Mouse (Mus musculus) splenic B cell, adult 2 months (primary cell): Measurements from ENCODE around the gene Egfl6.

Experiments used
- DNase-seq: peaks from one replicate; pipeline ENCODE4 v3.0.0-alpha.2; 2011; ENCODE audit warnings: low read depth, low spot score
- H3K27me3 ChIP-seq: 2 replicates; pipeline ENCODE4 v1.6.1; 2012; ENCODE audit warnings: mild to moderate bottlenecking, low read length, moderate library complexity, mixed read lengths; ENCODE audit not compliant: control insufficient read depth, poor library complexity, insufficient read depth, severe bottlenecking
- H3K36me3 ChIP-seq: 2 replicates; pipeline ENCODE4 v1.6.1; 2012; ENCODE audit warnings: mild to moderate bottlenecking, low read length, moderate library complexity, mixed read lengths; ENCODE audit not compliant: control insufficient read depth, poor library complexity, insufficient read depth, severe bottlenecking

The Egfl6 gene

DNA sequence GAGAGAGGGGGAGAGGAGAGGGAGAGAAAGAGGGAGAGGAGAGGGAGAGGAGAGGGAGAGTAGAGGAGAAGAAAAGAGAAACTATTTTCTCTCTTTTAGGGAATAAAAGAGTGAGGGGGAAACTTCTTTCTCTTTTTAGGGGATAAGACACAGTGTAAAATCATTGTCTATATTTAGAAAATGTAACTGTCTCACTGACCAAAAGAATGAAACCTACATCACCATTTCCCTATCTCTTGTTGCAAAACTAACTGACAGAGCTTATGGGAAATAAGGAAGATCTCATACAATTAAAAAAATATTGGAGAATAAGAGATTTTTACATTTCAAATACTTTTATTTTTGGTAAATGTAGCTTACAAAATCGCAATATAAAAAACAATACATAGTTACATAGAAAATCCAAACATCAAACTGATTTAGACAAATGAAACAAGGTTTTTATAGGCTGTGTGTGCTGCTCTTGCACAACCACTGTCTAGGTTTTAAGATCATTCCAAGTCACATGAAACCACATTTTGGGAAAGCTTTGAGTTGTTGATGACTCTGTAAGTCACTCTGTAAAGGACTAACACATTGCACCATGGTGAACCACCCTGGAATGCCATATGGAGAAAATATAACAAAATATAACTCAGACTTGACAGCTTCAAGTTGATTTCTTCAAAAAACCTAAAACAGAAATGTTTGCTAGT is 85.9 kb downstream of the Egfl6 start:
- no peaks in the 10 kb centered on the region for H3K36me3 ChIP-seq
- no peaks in the 10 kb centered on the region for H3K27me3 ChIP-seq
- no peak for DNase-seq

DNA sequence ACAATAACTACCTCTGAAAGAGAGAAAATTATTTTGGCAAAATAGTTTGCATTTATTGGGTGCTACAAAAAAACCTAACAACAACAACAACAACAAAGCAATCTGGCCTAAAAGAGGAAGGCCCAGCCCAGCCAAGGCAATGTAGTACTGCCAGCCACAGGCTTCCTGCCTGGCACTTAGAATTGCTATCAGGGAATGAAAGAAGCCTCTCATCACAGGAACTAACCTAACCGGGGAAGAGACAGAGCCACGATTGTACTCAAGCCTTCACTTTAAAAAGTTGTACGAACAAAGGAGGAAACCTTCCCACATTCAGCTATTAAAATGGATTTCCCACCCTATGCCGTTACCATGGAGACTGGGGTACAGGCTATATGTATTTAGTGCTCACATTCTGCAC is 87.7 kb downstream of the Egfl6 start:
- DNase-seq: no peak
- no peaks in the 10 kb centered on the region for H3K27me3 ChIP-seq
- H3K36me3 ChIP-seq: no peaks in the 10 kb centered on the region

DNA sequence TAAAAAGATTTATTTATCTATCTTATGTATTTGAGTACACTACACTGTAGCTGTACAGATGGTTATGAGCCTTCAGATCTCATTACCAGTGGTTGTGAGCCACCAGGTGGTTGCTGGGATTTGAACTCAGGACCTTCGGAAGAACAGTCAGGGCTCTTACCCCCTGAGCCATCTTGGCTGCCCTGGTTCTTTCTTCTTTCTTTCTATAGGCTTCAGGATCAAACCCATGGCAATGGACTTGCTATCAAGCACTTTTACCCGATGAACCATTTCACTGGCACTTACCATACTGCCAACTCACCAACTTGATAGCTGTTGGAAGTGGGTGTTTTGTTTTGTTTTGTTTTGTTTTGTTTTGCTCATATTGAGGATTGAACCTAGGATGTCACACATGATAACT is 90.5 kb downstream of the Egfl6 start:
- no peak for DNase-seq
- H3K27me3 ChIP-seq: no peaks in the 10 kb centered on the region
- no peaks in the 10 kb centered on the region for H3K36me3 ChIP-seq

DNA sequence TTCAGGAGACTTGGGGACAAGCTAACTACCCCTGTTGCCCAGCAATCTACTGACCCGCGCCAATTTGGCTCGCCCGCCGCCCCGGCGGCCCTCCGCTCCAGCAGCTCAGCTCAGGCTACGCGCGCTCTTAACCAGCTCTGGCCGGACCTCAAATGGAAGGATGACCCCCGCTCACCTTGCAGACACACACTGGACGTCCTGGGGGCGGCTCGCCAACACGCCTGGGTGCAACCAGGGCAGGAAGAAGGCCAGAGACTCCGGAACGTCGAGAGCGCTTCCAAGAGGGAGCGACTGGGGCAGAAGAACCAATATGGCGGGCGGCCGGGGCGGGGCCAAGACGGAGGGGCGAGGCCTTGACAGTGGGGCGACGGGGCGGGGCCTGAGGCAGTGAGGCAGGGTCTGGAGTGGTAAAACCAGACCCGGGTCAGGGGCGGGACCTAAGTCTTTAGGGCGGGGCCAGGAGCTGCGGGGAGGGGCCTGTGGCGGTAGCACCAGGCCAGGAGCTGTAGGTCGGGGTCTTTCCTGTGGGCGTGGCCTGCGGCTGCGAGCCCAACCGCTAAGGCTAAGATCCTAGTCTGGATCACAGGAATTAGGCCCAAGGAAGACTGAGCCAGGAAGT is 106.0 kb downstream of the Egfl6 start, which contains the start of gene Rab9:
Gene Rab9 (minus strand): TSS at position 503 of the 619 bp plus-strand sequence.
- DNase-seq: peak; percentile 90
- Histone ChIP-seq H3K36me3 (no peaks in the 10 kb centered on the region), H3K27me3 (no peaks in the 10 kb centered on the region)

DNA sequence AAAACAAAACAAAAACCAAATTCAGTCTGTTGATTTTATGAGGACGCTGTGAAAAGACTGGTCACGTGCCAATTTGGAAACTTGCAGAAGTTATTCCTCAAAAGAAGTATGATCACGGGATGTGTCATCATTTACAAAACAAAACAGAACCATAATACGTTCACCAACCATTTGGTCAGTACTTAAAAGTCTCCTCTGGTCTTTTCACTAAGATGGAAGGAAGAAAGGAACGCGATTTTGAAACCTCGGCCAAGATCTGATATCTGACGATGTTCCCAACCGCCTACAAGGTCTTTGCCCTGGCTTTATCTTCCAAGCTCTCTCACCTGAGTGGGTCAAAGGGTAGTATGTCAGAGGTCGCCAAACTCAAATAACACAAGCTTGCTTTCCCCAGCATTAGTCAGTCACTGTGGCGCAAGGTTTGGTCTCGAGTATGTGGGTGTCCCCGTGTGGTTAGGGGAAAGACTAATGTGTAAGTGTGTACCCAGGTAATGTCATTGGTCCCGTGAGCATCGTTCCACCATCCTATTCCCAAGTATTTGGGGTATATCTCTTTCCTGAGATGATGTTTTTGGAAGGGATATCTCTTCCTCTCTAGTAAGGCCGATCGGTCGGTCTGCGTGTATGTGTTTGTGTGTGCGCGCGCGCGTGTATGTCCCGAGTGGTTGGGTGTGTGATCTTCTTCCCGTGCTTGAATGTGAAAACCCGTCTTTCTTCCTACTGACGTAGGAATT is 106.7 kb downstream of the Egfl6 start:
- Histone ChIP-seq H3K27me3 (no peaks in the 10 kb centered on the region), H3K36me3 (no peaks in the 10 kb centered on the region)
- peak; percentile 57 for DNase-seq

DNA sequence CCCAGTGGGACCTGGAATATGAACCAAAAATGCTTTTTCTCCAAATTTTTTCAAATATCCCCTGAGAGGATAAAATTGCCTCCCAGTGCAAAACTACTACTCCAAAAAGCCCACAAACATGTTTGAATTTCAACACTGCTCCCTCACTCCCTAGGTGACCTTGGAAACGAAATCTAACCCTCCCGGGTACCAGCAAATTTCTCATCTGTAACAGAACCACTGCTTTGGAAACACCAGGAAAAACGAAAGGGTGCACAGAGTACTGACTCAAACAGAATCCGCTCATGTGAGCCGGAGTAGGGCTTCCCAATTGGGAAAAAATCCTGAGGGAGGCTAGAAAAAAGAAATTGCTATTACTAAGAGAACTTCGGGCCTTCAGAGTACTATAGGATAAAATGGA is 108.1 kb downstream of the Egfl6 start:
- no peak for DNase-seq

More for the DNA sequence above, 108.1 kb downstream of the Egfl6 start:
- Histone ChIP-seq H3K36me3 (no peaks in the 10 kb centered on the region), H3K27me3 (no peaks in the 10 kb centered on the region)
